21 mouse cellular contexts compared by ENCODE assay signal in genomic region chr5:101895119-101895518, GRCm38 (mm10).
DNase-seq lines count a peak whose midpoint lies in the region; ATAC-seq and TF ChIP-seq lines count a peak whose summit lies in the region.
"Had no signal": no experiment of that assay in that cellular context is flagged by ENCODE, and none has a peak within 500 bp of the region (broad histone marks: within the 10 kb centered on the region; RNA-seq: fewer than 3 reads in every experiment).

No protein-coding gene starts in this region.

- H3K36me3 ChIP-seq in intestine, postnatal 0 days (ENCODE audit: control insufficient read depth, insufficient read depth): peaks cover 82% of the 10 kb centered on the region
- peaks cover 93% of the 10 kb centered on the region for H3K36me3 ChIP-seq in midbrain, embryonic 13.5 days

- ATAC-seq in intestine, postnatal 0 days: peak; percentile 57; the same call in 1 of the 2 replicates
- ATAC-seq in midbrain, embryonic 13.5 days: no peak
- ATAC-seq: forebrain, embryonic 13.5 days; lung, postnatal 0 days had no signal

- TF ChIP-seq CTCF in intestine, postnatal 0 days (IDR thresholded peaks at IDR 0.05; ENCODE audit: low read depth): no peak

- no peak overlapping the region for H3K4me2 ChIP-seq in intestine, postnatal 0 days (replicated peaks; ENCODE audit: low read depth)
- no peak overlapping the region for H3K4me2 ChIP-seq in midbrain, embryonic 13.5 days (replicated peaks)
- H3K4me2 ChIP-seq: forebrain, embryonic 13.5 days; hindbrain, embryonic 15.5 days; limb, embryonic 15.5 days; liver, embryonic 15.5 days; midbrain, embryonic 12.5 days had no signal

- no peaks in the 10 kb centered on the region for H3K9me3 ChIP-seq in intestine, postnatal 0 days (ENCODE audit: control insufficient read depth)
- no peaks in the 10 kb centered on the region for H3K9me3 ChIP-seq in midbrain, embryonic 13.5 days
- H3K9me3 ChIP-seq: forebrain, embryonic 13.5 days; hindbrain, embryonic 15.5 days; limb, embryonic 15.5 days; liver, embryonic 15.5 days; midbrain, embryonic 12.5 days had no signal

- intact Hi-C loops in left cerebral cortex, postnatal 10 days (cut with DNase I): no loop called here

- no peak overlapping the region for H3K4me3 ChIP-seq in intestine, postnatal 0 days (ENCODE audit: low read depth, low read length)
- H3K4me3 ChIP-seq in midbrain, embryonic 13.5 days (replicated peaks): no peak overlapping the region
- H3K4me3 ChIP-seq: forebrain, embryonic 13.5 days; heart, adult 2 months; hindbrain, embryonic 15.5 days; limb, embryonic 15.5 days; liver, embryonic 15.5 days; midbrain, embryonic 12.5 days; myocyte had no signal

- H3K27me3 ChIP-seq in intestine, postnatal 0 days (replicated peaks; ENCODE audit: control insufficient read depth, insufficient read depth, low read length): no peaks in the 10 kb centered on the region
- H3K27me3 ChIP-seq in midbrain, embryonic 13.5 days: no peaks in the 10 kb centered on the region
- H3K27me3 ChIP-seq: forebrain, embryonic 13.5 days; hindbrain, embryonic 15.5 days; limb, embryonic 15.5 days; liver, embryonic 15.5 days; midbrain, embryonic 12.5 days; Patski had no signal

- H3K27ac ChIP-seq in intestine, postnatal 0 days (ENCODE audit: low read depth, low read length): no peak overlapping the region
- H3K27ac ChIP-seq in midbrain, embryonic 13.5 days: no peak overlapping the region
- H3K27ac ChIP-seq: forebrain, embryonic 13.5 days; heart, adult 2 months; hindbrain, embryonic 15.5 days; kidney, postnatal 0 days; limb, embryonic 15.5 days; liver, embryonic 15.5 days; midbrain, embryonic 12.5 days had no signal

- peak; percentile 70 for DNase-seq in heart, adult 11 months
- no peak for DNase-seq in heart, adult 18-20 months
- peak; percentile 54 for DNase-seq in adrenal gland, postnatal 14 days
- DNase-seq in cerebellum, adult 8-10 months: peak; percentile 55
- DNase-seq in left cerebral cortex, postnatal 10 days (ENCODE audit: extremely low spot score in 1 of 2, low spot score in 2 of 2): no peak
- DNase-seq: heart, adult 2 months; heart, postnatal 36 days; kidney, adult 18-20 months; right cerebral cortex, postnatal 14 days; thymus, postnatal 4 days had no signal

- no peaks in the 10 kb centered on the region for H3K4me1 ChIP-seq in intestine, postnatal 0 days (replicated peaks; ENCODE audit: control insufficient read depth, insufficient read depth, low read length)
- H3K4me1 ChIP-seq in midbrain, embryonic 13.5 days (replicated peaks): no peaks in the 10 kb centered on the region
- H3K4me1 ChIP-seq: forebrain, embryonic 13.5 days; hindbrain, embryonic 15.5 days; limb, embryonic 15.5 days; liver, embryonic 15.5 days; midbrain, embryonic 12.5 days had no signal

- 61% methylated on average over 11 of the region's 11 CpGs for WGBS in intestine, postnatal 0 days
- 93% methylated on average over 11 of the region's 11 CpGs for WGBS in midbrain, embryonic 13.5 days

- no peak overlapping the region for H3K9ac ChIP-seq in intestine, postnatal 0 days (ENCODE audit: low read depth, low read length)
- H3K9ac ChIP-seq in midbrain, embryonic 13.5 days (replicated peaks): no peak overlapping the region
- H3K9ac ChIP-seq: forebrain, embryonic 13.5 days; hindbrain, embryonic 15.5 days; limb, embryonic 15.5 days; liver, embryonic 15.5 days; midbrain, embryonic 12.5 days had no signal

Comparison
In these comparisons a context has a peak if more than half of its experiments do, and no peak if none do; other contexts are left out.
1. DNase-seq: peak in heart, adult 11 months (single experiment), adrenal gland, postnatal 14 days (single experiment) and cerebellum, adult 8-10 months (single experiment); none in heart, adult 18-20 months (0 of 2) and left cerebral cortex, postnatal 10 days (0 of 2).